In genomic region chr14:120515376-120515775, GRCm38 (mm10) we compare ENCODE assay signal across 10 mouse cellular contexts. TPM values are rescaled to one million over a fixed set of nuclear protein-coding genes. Genes with fewer than 3 reads are reported as not detected.
DNase-seq lines count a peak whose midpoint lies in the region; ATAC-seq and TF ChIP-seq lines count a peak whose summit lies in the region.
"Had no signal": no experiment of that assay in that cellular context is flagged by ENCODE, and none has a peak within 500 bp of the region (broad histone marks: within the 10 kb centered on the region; RNA-seq: fewer than 3 reads in every experiment).

No protein-coding gene starts in this region.

- no peak for TF ChIP-seq EP300 in lung, postnatal 0 days (IDR thresholded peaks at IDR 0.05)

- intact Hi-C loops in gastrocnemius, postnatal 14 days (cut with DNase I; ENCODE audit: low total_unique reads), result no loop called here

- H3K4me1 ChIP-seq in kidney, embryonic 14.5 days (ENCODE audit: control insufficient read depth, insufficient read depth, low read length), result no peaks in the 10 kb centered on the region
- H3K4me1 ChIP-seq in lung, postnatal 0 days (ENCODE audit: insufficient read depth, low read depth, low read length), result peaks cover 8% of the 10 kb centered on the region
- no peaks in the 10 kb centered on the region for H3K4me1 ChIP-seq in hindbrain, embryonic 16.5 days (ENCODE audit: control insufficient read depth, insufficient read depth, low read depth, low read length)
- H3K4me1 ChIP-seq: embryonic facial prominence, embryonic 13.5 days had no signal

- H3K4me2 ChIP-seq in kidney, embryonic 14.5 days (replicated peaks; ENCODE audit: low read depth, low read length), result no peak overlapping the region
- no peak overlapping the region for H3K4me2 ChIP-seq in lung, postnatal 0 days (replicated peaks; ENCODE audit: low read depth, low read length)
- no peak overlapping the region for H3K4me2 ChIP-seq in hindbrain, embryonic 16.5 days (ENCODE audit: low read length)
- H3K4me2 ChIP-seq: embryonic facial prominence, embryonic 13.5 days had no signal

- no peak overlapping the region for H3K9ac ChIP-seq in kidney, embryonic 14.5 days (ENCODE audit: low read depth, low read length)
- no peak overlapping the region for H3K9ac ChIP-seq in lung, postnatal 0 days (replicated peaks; ENCODE audit: low read depth)
- no peak overlapping the region for H3K9ac ChIP-seq in hindbrain, embryonic 16.5 days (ENCODE audit: low read depth, low read length)
- H3K9ac ChIP-seq: embryonic facial prominence, embryonic 13.5 days had no signal

- H3K36me3 ChIP-seq in kidney, embryonic 14.5 days (ENCODE audit: control insufficient read depth, insufficient read depth, low read length), result no peaks in the 10 kb centered on the region
- no peaks in the 10 kb centered on the region for H3K36me3 ChIP-seq in lung, postnatal 0 days (ENCODE audit: insufficient read depth, low read length)
- no peaks in the 10 kb centered on the region for H3K36me3 ChIP-seq in hindbrain, embryonic 16.5 days (ENCODE audit: control insufficient read depth, insufficient read depth, low read length)
- H3K36me3 ChIP-seq: embryonic facial prominence, embryonic 13.5 days; G1E had no signal

- H3K27me3 ChIP-seq in kidney, embryonic 14.5 days (ENCODE audit: control insufficient read depth, insufficient read depth, low read length), result no peaks in the 10 kb centered on the region
- H3K27me3 ChIP-seq in lung, postnatal 0 days (replicated peaks; ENCODE audit: insufficient read depth, low read length), result no peaks in the 10 kb centered on the region
- H3K27me3 ChIP-seq in hindbrain, embryonic 16.5 days (replicated peaks; ENCODE audit: control insufficient read depth, insufficient read depth, low read length), result no peaks in the 10 kb centered on the region
- H3K27me3 ChIP-seq: embryonic facial prominence, embryonic 13.5 days had no signal

- TF ChIP-seq CTCF in lung, postnatal 0 days (IDR thresholded peaks at IDR 0.05), result no peak

- no peak for ATAC-seq in kidney, embryonic 14.5 days (ENCODE audit: low FRiP score, low TSS enrichment)
- ATAC-seq in lung, postnatal 0 days, result peak; percentile 56; the same call in 1 of the 2 replicates
- ATAC-seq in hindbrain, embryonic 16.5 days, result no peak

- 84% methylated on average over 1 of the region's 1 CpGs for WGBS in kidney, embryonic 14.5 days
- WGBS in lung, postnatal 0 days, result 41% methylated on average over 1 of the region's 1 CpGs
- 94% methylated on average over 1 of the region's 1 CpGs for WGBS in hindbrain, embryonic 16.5 days

- no peak overlapping the region for H3K4me3 ChIP-seq in kidney, embryonic 14.5 days (ENCODE audit: low read length)
- H3K4me3 ChIP-seq in lung, postnatal 0 days (ENCODE audit: low read depth, low read length), result no peak overlapping the region
- H3K4me3 ChIP-seq in hindbrain, embryonic 16.5 days (ENCODE audit: low read length), result no peak overlapping the region
- H3K4me3 ChIP-seq: embryonic facial prominence, embryonic 13.5 days; left cerebral cortex, adult 2 months had no signal

- H3K9me3 ChIP-seq in kidney, embryonic 14.5 days (ENCODE audit: control insufficient read depth, low read length), result no peaks in the 10 kb centered on the region
- no peaks in the 10 kb centered on the region for H3K9me3 ChIP-seq in lung, postnatal 0 days (ENCODE audit: low read length)
- no peaks in the 10 kb centered on the region for H3K9me3 ChIP-seq in hindbrain, embryonic 16.5 days (ENCODE audit: control insufficient read depth, low read length)
- H3K9me3 ChIP-seq: G1E had no signal

- DNase-seq in kidney, adult 18-20 months, result peak; percentile 7
- peak; percentile 54 for DNase-seq in adrenal gland, postnatal 10 days
- DNase-seq in gastrocnemius, postnatal 14 days, result peak; percentile 73
- peak; percentile 50 for DNase-seq in lung, postnatal 0 days (ENCODE audit: low spot score)
- no peak for DNase-seq in spleen, postnatal 36 days (ENCODE audit: low spot score in 2 of 2)

- no peak overlapping the region for H3K27ac ChIP-seq in kidney, embryonic 14.5 days (ENCODE audit: low read depth, low read length)
- peak overlapping the region; percentile 33; the same call in 1 of the 2 replicates for H3K27ac ChIP-seq in lung, postnatal 0 days (ENCODE audit: low read length)
- H3K27ac ChIP-seq in hindbrain, embryonic 16.5 days (ENCODE audit: low read depth, low read length), result no peak overlapping the region
- H3K27ac ChIP-seq: embryonic facial prominence, embryonic 13.5 days; left cerebral cortex, adult 2 months had no signal

RNA-seq across cellular contexts. Expression of gene Rap2a, which starts 37.1 kb away (rescaled TPM):
- 12.1 and 15.8 TPM in 2 replicates for polyA plus RNA-seq in kidney, embryonic 14.5 days (2014; fragmentation: Nextera tagmentation; extraction: Ambion mirVana)
- total RNA-seq in adrenal gland, postnatal 10 days (2021), result 10 to 100 TPM; 20.4 to 23.4 TPM
- 10 to 100 TPM in 1 of 2 experiments, 1 to 10 TPM in 1; 7.6 to 10.2 TPM for total RNA-seq in gastrocnemius, postnatal 14 days (2021)
- polyA plus RNA-seq in lung, postnatal 0 days (2015; fragmentation: Nextera tagmentation; extraction: Ambion mirVana), result 48.4 and 62.8 TPM in 2 replicates
- 9.8 and 11.9 TPM in 2 replicates for polyA plus RNA-seq in hindbrain, embryonic 16.5 days (2015; fragmentation: Nextera tagmentation; extraction: Ambion mirVana)

Comparison
In these comparisons a context has a peak if more than half of its experiments do, and no peak if none do; other contexts are left out.
1. DNase-seq: peak in kidney, adult 18-20 months (single experiment), adrenal gland, postnatal 10 days (single experiment), gastrocnemius, postnatal 14 days (single experiment) and lung, postnatal 0 days (single experiment); none in spleen, postnatal 36 days (0 of 2).